Mouse (Mus musculus) lung, postnatal 4 days (tissue): ENCODE data around the gene Rom1.

Experiments used
- DNase-seq, 2 experiments: peaks; one replicate each; pipeline ENCODE4 v3.0.0; 2021

Rom1 gene

DNA sequence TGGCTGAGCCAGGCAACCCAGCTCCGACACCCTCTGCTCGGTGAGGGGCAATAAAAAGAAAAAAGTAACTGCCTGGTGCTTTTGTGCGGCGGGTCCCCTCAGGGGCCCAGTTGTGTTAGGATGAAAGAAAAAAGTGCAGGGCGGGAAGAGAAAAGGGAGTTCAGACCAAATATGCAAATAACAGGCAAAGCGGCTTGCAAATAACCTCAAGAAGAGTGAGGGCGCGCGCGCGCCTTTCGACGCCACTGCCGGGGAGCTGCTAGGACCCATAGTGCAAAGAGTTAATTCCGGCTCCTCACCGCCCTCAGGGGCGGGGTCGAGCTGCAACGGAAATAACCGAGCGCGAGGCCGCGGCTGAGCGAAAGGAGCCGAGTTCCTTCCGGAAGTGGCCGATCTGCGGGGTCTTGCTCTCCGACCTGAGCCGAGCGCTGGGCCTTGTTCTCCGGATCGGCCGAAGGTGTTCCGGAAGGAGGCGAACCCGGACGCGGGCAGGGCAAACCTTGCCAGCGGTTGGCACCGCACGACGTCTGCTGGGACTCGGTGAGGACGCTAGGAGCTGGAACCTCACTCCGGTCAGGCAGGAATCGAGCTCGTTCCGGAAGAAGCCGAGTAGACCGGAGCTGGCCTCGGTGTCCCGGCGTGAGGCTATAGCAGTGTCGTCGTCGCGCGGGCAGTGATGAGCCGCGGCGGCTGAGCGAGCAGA, 12.5 kb upstream of the Rom1 start, which contains the start of gene Mta2:
Gene Mta2 (plus strand): TSS at position 361 of the 703 bp plus-strand sequence.
- peak; percentile 98 for DNase-seq

DNA sequence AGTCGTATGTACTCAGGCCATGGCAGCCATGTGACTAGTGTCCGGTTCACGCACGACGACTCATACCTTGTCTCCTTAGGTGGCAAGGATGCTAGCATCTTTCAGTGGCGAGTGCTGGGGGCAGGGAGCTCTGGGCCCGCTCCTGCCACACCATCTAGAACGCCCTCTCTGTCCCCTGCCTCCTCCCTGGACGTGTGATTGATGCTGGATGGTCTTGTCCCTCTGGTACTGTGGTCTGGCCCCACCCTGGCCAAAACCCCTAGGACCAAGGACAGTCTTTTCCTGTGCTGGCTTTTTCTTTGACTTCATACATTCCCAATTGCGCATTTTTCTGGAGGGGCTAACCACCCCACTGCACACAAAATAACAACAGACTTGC, 12.0 kb upstream of the Rom1 start:
- DNase-seq, result no peak

DNA sequence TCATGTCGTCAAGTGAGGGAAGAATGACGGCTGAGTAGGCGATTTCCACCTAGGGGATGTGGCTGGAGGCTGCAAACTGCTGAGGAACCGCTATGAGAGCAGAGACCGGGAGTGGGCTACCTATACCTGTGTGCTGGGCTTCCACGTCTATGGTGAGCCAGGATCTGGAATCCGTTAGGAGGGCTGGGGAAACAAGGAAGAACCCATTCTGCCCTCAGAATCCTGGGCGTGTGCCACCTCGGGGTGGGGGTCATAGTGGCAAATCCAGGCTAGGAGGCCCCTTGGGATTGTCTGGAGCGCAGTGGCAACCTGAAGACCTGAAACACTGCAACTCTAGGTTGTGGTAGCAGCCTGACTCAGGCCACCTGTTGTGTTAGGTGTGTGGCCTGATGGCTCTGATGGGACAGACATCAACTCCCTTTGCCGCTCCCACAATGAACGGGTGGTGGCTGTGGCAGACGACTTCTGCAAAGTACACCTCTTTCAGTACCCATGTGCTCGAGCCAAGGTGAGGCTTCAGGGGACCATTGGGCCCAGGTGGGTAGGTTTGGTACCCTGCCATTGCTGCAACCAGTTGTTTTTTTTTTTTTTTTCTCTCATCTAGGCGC, 11.5 kb upstream of the Rom1 start:
- no peak for DNase-seq

DNA sequence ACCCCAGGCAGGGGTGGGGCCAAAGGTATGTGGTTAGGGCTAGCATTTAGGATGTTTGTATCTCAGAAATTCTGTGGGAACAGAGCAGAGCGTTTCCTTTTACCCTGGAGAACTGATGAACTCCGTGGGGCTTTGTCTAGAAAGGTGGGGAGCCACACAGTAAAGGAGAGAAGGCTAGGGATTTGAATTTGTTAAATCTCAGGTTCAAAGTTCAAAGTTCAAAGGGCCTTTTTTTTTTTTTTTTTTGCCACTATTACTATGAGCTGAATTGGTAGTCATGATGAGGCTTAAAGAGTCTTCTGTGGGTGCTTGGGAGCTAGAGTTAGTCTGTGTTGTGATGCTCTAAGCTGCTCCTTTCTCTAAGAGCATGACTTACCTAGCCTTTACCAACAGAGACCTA, 7.6 kb upstream of the Rom1 start:
- DNase-seq, result no peak

DNA sequence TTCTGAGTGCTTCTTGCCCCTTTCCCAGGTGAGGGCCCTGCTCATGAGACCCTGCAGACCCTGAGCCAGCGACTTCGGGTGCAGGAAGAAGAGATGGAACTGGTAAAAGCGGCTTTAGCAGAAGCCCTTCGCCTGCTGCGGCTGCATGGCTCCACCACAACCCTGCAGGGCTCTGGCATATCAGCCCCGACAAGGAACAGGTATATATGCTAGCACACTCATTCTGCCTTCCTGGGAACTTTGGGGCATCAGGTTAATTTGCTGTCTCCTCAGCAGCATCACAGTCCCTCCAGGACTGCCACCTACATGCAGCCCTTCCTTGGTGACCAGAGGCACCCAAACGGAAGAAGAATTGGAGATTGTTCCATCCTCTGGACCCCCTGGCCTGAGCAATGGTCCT, 1.6 kb upstream of the Rom1 start:
- no peak for DNase-seq

DNA sequence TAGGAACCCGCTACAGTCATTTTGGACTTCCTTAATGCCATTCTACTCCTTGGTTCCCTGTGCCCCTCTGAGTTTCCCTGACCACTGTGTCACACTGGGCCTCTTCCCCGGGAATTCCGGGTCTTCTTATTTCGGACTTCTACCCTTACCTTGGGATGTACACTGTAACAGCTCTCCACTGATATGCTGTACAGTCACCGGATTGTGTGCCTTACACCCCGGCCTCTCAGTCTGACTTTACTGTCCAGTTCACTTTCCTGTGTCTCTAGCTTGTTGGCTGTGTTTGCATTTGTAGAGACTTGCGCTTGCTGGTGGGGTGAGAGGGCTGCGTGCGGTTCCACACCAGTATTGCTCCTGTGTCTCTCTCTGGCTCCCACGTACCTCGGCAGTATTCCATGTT, 961 bp upstream of the Rom1 start:
- no peak for DNase-seq

DNA sequence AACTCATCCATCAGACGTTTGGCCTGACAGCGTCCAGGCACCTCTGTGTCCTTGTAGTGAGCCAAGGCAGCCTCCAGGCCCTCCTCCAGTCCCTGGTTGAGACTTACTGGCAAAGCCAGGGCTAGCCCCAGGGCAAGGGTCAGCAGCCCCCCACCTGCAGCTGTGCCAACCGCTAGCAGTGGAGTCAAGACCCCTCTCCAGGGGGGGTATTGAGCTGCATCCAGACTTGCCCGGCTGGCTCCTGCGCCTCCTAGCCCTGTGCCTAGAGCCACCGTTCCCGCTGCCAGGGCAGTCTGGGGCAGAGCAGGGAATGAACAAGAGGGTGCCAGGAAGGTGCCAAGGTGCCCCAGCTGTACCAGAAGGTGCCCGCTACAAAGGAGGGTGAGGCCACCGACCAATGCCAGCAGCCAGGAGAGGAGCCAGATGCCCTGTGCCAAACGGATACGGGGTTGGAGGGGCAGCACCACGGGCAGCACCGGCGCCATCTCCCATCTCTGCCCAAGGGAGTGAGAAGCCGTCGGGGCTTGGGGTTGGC, 400 bp downstream of the Rom1 start:
- DNase-seq, result no peak

DNA sequence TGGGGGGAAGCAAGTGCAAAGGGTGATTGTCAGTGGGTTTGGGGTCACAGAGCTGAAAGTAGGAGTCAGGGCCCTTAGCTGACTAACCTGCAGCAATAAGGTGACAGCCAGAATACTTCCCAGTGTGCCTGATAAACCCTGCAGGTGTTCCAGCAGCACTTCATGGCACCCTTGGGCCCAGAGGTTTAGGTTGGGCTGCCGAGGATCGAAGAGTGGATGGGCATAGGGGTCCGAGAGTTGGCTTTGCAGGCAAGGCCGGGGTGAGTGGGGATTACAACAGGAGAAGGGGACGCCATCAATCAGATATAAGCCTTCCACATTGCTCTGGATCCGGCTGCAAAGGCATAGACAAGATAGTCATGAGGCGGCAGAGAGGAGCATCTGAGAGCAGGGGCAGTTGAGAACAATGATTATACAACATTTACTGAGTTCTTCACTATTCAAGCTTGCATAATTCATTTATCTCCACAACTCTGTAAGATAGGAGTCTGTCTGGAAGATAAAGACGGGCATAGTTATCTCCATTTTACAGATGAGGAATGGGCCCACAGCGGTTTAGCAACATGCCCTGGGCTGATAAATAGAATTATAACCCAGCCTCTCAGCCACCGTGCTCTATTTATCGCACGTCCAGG, 1.1 kb downstream of the Rom1 start:
- DNase-seq, result no peak

DNA sequence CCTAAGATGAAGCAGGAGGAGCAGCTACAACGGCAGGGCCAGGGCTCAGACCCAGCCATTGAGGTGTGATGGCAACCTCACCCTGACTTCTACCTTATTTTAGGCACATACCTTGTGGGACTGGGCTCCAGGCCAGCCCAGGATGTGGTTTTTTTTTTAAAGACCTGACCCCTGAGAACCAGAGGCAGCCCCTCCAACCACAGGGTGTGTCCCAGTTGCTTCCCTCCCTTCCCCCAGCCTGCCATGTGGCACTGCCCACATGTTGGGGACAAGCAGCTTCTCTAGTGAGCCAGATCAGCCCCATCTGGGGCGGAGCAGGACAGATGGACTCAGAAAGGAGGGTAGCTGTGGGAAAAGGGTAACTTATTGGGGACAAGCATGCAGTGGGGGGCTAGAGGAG, 2.4 kb downstream of the Rom1 start:
- peak in 1 of 2 experiments; percentile 19 for DNase-seq

DNA sequence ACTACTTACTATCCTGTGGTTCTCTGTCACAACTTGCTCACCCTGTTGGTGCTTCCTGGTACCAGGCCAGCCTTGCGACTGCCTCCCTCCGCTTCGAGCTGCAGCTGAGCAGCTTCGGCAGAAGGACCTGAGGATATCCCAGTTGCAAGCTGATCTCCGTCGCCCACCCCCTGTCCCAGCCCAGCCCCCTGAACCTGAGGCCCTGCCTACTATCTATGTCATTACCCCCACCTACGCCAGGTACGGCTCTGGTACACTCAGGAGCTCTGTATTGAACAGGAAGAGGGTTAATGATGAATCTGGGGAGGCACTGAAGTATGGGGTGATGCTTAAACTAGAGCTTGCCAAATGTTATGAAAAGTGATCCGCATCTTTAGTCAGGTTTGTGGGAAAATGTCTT, 7.4 kb downstream of the Rom1 start:
- DNase-seq, result peak in 1 of 2 experiments; percentile 30

DNA sequence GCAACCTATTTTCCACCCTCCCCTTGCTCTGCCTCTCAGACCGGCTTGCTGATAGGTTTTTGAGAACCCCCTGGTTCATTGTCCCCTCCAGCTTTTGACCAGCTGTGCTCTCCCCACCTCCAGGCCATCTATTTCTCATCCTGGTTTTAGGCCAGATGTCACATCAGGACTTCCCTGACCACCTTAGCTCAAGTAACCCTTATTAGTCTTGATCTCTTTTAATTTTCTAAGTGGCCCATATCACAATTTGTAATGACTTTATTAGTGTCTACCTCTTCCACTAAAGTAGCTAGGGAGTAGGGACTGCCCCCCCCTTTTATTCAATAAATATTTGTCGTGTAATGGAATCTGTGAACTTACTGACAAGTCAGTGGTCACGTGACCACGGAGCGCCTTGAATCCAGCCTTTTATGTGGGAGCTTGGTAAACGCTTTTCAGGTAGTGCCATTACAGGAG, 8.3 kb downstream of the Rom1 start:
- no peak for DNase-seq

DNA sequence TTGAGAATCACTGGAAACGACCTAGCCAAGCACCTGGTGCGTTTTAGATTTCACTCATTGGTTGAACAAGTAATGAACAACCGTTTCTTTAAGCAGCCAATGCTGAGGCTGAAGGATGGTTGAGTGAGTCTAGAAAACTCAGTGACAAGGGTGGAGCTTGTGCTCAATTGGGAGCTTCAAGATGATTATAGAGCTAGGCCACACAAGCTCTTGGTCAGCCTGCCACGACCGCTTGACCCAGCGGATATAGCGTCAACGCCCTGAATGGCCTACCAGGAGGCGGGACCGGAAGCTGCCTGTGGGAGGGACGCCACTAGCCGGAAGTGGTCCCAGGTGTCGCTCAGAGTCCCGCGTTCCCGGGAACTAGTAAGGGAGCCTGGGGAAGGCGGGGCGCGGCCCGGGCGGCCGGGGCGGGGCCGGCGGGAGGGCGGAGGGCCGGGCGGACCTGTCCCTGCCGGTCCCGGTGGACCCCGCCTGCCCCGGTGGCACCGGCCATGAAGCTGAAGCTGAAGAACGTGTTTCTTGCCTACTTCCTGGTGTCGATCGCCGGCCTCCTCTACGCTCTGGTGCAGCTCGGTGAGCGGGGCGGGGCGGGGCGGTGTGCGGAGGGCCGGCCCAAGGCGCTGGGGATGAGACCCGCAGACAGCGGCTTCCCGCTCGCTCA, 9.0 kb downstream of the Rom1 start, which contains the start of gene B3gat3:
Gene B3gat3 (plus strand): TSS at position 302 of the 664 bp plus-strand sequence.
- peak; percentile 97 for DNase-seq

DNA sequence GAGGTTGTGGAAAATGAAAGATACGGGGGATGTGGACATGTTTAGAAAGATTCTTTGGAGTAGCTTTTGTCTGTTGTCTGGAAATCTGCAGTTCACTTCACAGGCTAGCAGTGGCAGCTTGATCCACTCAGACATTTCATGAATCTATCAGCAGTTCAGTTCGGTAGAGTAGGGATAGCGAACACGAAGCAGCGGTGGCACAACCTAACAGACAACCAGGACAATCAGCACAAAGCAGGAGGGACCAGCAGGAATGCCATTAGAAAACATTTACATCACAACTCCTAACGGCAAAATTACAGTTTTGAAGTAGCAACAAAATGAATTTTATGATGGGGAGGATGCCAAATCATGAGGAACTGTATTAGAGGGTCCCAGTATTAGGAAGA, 9.5 kb downstream of the Rom1 start:
- DNase-seq, result no peak

DNA sequence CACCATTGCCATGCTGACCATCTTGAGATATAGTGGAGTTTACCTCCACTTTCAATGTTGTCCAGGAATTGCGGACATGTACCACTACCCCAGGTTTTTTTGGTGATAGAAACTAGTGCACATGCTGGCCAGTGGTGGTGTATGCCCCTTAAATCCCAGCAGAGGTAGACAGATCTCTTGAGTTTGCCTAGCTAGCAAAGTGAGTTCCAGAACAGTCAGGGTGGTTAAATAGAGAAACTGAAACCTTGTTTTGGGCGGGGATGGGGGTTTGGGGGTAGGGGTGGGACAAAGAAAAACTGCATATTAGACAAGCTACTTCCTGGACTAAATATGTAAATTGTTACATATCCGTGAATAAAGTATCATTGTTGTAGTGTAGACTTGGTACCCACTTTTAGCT, 10.2 kb downstream of the Rom1 start:
- DNase-seq, result no peak

DNA sequence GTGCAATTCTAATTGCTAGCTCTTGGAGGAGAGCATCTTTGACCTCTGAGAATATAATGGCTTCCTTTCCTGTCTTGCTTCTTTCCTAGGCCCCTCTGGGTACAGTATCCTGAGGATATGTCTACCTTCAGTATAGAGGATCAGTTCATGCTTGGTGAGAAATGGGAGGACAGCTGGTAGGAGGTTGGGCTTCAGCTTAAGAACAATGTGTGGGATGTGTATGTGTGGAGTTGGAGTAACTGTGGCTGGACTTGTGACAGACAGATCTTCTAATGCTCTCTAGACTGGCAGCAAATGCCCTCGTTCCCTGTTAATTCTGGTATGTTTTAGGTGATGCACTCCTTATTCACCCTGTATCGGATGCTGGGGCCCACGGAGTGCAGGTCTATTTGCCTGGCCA, 14.9 kb downstream of the Rom1 start:
- no peak for DNase-seq

DNA sequence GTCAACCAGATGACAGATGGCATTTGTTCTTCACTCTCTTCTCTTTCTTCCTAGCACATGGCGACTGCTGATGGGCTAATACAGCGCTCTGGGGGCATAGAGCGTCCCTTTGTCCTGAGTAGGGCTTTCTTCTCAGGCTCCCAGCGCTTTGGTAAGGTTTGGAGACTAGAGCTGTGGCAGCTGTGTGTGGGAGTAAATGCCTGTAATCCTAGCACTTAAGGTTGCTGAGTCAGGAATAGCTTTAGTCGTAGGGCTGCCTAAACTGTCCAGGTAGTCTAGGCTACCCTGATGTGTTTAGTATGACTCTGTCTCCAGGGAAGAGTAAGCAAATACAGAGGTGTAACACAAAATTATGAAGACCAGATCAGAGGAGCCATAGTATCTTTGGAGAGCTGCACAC, 17.3 kb downstream of the Rom1 start:
- no peak for DNase-seq

DNA sequence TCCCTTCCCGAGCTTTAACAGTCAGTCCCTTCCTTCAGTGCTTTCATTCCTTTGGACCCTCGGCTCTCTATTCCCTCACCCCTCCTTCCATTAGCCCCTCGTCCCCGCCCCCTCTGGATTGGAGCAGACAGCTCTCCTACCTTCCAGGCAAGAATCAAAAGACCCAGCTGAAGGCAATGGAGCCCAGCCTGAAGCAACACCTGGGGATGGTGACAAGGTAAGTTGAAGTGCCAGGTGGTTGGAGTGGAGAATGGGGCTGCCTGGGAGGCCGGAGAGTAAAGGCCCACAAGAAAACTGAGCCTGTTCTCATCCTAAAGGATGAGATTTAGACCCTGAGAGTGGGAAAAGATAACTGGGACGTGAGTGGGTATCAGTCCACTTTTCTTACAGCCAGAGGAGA, 20.6 kb downstream of the Rom1 start:
- DNase-seq, result no peak

DNA sequence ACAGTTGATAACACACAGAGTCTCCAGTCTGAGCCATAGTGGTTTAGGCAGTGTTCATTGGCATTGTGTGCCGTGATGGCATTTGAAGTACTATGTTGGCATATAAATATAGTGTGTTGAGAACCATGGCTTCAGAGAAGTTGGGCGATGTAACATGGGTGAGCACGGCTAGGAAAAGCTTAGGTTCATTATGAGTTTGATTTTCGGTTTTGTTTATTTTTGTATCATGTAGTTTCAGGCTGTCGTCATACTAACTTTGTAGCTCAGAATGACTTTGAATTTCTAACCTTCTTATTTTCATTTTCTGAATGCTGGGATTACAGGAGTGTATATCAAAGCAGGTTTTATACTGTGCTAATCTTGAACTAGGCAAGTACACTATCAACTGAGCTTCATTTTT, 25.7 kb downstream of the Rom1 start:
- DNase-seq, result no peak

DNA sequence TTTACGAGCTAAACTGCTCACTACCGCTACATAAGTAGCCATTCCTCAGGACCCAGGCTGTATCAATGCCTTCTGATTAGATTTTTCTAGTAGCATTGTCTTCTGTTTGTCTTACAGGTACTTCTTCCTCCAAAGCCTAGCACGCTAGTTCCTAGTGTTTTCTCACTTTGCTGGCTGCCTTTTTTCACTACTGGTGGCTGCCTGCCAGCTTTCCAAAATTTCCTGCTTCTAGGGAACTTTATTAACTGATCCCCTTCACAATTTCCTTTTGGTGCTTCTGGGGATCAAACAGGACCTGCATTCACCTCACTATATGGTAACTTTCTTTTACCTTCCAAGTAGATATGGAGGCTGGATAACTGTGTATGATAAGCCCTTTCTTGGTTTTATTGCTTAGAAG, 30.1 kb downstream of the Rom1 start:
- no peak for DNase-seq

DNA sequence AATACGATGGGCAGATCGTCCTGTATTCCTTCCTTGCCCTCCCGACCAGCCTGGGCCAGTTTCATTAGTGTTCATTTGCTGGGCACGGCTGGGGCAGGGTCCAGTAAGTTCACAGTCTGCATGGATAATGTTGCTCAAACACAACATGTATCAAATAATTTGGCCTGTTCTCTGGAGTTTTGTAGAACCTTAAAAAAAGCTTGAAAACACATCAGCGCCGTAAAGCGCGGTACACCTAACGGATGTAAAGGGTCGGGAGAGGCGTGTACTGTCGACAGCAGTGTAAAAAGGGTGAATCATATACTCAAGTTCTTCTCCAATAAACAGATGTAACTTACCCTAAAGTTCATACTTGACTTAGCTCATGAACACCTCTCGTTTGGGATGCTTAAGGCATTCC, 30.6 kb downstream of the Rom1 start:
- no peak for DNase-seq

DNA sequence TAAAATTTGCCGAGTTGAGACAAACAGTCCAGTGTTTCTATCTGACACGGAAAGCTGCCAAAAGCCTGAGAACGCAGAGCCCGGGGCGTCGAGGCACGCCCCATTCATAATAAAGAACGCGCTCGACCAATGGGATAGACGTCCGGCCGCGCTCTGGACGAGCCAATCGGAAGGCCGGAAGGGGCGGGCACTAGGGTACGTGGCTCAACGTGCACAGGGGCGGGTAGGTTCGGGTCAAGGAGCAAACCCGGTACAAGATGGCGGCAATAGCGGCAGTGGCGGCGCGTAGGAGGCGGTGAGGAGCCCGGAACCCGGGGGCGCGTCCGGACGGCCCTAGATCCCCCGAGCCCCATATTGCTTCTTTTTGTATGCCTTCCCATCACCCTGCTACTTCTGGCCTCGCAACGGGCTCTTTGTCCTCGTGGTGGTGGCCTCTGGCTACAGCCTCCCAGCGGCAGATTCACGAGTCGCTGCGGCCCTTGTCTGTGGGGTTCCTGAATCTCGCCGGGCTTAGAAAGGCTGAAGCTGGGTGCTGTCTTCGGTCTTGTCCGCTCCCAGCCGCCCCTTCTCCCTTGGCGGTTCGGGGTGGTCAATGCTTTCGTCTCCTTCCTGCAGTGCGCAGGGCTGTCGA, 31.2 kb downstream of the Rom1 start, which contains the start of gene Ganab:
Gene Ganab (plus strand): TSS at position 207 of the 631 bp plus-strand sequence.
- peak; percentile 96 to 98 for DNase-seq

DNA sequence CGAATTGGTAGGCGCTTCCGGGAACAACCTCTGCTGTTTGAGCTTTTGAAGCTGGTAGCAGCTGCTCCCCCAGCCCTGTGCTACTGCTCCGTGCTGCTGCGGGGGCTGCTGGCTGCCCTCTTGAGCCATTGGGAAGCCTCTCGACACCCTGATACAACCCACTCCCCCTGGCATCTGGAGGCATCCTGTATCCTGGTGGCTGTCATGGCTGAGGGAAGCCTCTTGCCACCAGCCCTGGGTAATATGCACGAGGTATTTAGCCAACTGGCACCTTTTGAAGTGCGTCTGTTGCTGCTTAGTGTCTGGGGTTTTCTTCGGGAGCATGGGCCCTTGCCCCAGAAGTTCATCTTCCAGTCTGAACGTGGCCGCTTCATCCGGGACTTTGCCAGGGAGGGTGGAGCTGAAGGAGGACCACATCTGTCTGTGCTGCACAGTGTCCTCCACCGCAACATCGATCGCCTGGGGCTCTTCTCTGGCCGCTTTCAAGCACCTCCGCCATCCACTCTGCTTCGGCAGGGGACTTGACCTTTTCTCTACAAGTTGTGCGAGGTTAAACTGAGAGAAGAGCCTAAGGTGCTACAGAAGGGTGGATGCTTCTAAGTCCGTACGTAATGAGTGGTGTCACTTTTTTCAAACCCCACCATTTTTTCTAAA, 31.8 kb downstream of the Rom1 start:
- peak; percentile 52 to 63 for DNase-seq
